Mouse (Mus musculus): ENCODE data around the gene Pskh1.

GRCm38 (mm10) chr8:105942026-105942425 lies 41.8 kb downstream of the Pskh1 start:
- TF ChIP-seq CTCF (IDR thresholded peaks at IDR 0.05; ENCODE audit: low read depth) (no peak), EP300 (IDR thresholded peaks at IDR 0.05; ENCODE audit: low read depth) (no peak)

Data from liver, embryonic 14.5 days (tissue).